Mouse (Mus musculus): ENCODE results near the gene Grip2.

Gene Grip2

DNA sequence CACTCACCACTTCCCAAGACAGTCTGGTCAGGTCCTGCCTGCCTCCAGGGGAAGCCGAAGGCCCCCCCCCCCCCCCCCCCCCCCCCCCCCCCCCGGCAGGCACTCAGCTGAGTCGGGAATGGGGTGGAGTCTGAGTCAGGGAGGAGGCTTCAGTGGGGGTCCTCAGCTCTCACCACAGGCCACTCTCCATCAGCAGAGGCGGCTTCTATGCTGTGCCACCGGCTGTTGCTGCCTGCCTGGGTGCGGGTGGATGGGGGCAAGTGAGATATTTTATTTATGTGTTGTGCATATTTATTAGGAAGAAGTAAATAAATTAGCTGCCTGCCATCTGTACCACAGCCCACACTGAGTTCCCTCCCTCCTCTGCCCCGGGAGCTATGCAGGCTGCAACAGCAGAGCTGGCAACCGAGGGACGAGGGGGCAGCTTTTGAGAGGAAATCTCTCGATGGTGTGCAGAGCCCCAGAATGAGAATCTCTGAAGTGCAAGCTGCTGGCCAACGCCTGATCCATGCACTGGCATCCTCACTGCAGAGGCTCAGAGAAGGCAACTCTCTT lies at the start of gene Grip2:
Gene Grip2 (minus strand): TSS at position 235 of the 555 bp plus-strand sequence.
- DNase-seq (ENCODE audit: low read depth, low spot score) = no peak

- no peak for DNase-seq (ENCODE audit: low read depth, low spot score)
Observed at GRCm38 (mm10) chr6:91872781-91873180, 45.7 kb upstream of the Grip2 start.

DNA sequence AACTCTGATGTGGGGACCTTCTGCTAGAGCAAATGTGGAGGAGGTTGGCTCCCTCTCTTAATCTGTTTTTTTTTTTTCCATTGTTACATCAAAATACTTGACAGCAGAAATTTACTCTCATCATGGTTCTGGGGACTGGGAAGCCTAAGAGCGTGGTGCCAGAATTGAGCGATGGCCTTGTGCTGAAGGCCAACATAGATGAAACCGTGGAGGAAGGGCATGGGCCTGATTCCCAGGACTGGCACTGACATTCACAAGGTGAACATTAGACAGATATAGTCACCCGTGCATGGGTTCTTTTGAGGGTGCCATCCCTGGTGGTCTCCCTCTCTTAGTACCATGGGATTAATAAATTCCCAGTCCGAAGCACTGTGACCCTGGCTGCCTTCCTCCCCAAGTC lies 41.0 kb upstream of the Grip2 start:
- DNase-seq (ENCODE audit: low read depth, low spot score) = no peak

DNA sequence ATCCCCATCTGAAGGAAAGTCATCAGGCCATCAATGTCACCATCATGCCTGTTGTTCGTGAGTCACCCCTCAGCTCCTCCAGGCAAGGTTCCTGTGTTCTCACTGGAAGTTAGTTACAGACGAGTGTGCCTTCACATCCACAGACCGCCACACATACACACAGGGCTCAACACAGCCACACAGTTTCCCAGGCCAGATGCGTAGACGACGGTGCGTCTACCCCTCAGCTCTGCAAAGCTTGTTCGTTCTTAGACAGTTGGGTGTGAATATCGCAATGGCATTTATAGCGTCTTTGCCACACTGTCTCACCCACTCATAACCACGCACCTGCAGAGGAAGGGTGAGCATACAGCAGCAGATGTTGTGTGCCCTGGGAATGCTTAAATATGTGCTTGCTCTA lies 38.6 kb upstream of the Grip2 start:
- DNase-seq (ENCODE audit: low read depth, low spot score) = no peak

DNA sequence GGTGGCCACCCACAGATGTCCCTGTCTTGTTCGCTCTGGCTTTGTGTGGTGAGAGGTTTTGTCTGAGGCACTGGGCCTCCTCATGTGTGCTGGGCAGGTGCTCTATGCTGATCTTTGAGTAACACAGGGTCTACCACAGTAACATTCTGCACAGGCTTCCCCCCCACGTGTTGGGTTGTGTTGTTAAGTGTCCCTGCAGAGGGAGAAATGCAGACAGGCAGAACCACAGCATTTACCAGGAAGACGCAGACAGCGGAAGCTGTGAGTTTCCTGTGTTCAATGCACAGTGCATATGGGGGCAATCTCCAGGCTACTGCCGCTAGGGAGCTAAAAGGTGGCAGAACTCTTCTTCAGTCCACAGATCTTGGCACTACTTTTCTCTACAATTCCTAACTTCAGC lies 37.5 kb upstream of the Grip2 start:
- DNase-seq (ENCODE audit: low read depth, low spot score) = no peak

DNA sequence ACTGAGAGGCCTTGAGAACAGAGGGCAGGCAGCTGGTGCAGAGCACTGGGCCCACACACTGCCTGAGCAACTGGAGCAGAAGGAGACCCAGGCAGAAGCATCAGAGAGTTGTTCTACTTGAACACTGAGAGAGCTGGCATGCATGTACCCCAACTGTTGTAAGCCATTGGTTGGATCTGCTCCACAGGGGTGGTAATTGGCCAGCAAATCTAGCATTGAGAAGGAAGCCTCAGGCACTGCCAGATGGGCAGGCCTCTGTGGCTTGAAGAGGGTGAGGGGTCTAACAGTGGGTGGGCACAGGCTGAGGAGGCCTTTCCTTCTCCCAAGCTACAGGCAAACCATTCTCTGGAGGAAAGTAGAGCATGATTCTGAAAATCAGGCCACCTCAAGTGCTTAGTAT lies 35.8 kb upstream of the Grip2 start:
- no peak for DNase-seq (ENCODE audit: low read depth, low spot score)

- no peak for DNase-seq (ENCODE audit: low read depth, low spot score)
Observed at GRCm38 (mm10) chr6:91858339-91858738, 31.3 kb upstream of the Grip2 start.

DNA sequence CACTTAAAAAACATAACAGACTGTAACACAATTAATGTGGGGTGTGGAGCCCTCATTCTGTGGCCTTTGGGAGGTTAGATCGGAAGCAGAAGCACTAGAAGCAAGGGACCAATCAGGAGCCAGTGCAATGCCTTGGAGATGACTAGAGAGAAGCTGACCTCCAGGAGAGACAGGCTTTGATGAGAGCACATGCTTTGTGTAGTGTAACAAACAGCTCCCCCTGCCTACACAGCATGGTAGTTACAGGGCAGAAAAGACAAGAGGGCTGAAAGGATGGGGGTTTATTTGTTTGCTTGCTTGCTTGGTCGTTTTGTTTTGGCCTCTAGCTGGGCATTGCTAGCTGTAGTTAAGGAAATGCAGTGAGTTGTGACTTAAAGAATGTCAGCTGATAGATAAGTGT lies 25.5 kb upstream of the Grip2 start:
- peak; percentile 67 for DNase-seq (ENCODE audit: low read depth, low spot score)

GRCm38 (mm10) chr6:91843628-91844153 lies 16.6 kb upstream of the Grip2 start:
- DNase-seq (ENCODE audit: low read depth, low spot score) = no peak

GRCm38 (mm10) chr6:91842897-91843627 lies 16.0 kb upstream of the Grip2 start:
- DNase-seq (ENCODE audit: low read depth, low spot score) = no peak

DNA sequence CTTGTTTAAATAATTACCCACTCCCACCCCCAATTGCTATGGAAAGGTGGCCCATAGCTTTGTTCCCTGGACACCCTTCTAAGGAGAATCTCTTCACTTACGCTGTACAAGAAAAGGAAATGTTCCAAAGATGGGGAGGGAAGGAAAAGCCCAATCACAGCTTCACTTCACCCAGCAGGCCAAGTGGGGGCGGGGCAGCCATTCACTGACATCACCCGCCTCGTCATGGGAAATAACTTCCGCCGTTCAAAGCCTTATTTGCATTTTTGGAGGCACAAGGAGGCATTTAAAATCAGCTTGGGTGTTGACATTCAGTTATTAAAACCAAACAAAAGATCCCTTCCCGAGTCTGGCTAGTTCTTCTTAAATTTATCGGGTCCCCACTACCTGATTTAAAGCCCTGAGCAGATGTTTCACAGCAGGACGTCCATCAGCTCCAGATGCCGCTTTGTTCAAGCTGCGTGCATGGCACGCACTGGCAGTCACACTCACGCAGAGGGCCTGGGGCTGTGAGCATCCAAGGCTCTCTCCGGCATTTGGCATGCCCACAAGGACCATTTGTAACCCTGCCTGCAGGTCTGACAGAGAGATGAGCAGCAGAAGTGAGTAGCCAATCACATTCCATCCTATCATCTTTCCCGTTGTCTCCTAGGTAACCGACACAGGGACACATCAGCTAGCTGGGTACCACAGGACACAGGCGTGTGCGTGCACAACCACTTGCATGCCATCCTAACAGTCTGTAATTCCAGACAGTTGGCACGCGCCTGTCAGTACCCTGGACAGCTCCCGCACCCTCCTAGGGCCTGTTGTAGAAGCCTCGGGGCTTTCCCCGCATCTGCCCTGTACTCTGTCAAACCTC lies 12.2 kb upstream of the Grip2 start:
- peak; percentile 88 for DNase-seq (ENCODE audit: low read depth, low spot score)

- DNase-seq (ENCODE audit: low read depth, low spot score) = peak; percentile 59
Observed at GRCm38 (mm10) chr6:91832863-91833440, 5.9 kb upstream of the Grip2 start.

- DNase-seq (ENCODE audit: low read depth, low spot score) = no peak
Observed at GRCm38 (mm10) chr6:91827926-91828325, 876 bp upstream of the Grip2 start.

- DNase-seq (ENCODE audit: low read depth, low spot score) = no peak
Observed at GRCm38 (mm10) chr6:91818271-91818670, 8.8 kb downstream of the Grip2 start.

- no peak for DNase-seq (ENCODE audit: low read depth, low spot score)
Observed at GRCm38 (mm10) chr6:91815976-91816375, 11.1 kb downstream of the Grip2 start.

- DNase-seq (ENCODE audit: low read depth, low spot score) = no peak
Observed at GRCm38 (mm10) chr6:91813611-91814010, 13.4 kb downstream of the Grip2 start.

DNA sequence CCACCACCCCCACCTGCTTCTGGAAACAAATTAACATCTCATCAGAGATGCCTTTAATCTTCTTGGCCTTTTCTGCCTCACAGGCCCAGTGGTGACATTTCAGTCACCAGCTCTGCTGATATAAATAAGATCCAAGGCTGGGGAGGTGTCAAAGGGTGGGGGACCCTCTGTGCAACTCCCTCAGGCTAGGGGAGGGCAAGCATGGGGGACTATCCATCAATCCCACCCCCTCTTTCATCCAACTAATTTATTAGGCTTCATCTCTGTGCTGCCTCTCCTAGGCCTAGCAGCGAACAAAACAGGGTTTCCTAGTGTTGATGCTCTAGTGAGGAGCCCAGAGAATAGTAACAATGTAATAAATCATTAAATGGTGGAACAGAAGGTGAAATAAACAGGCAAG lies 17.0 kb downstream of the Grip2 start:
- no peak for DNase-seq (ENCODE audit: low read depth, low spot score)

GRCm38 (mm10) chr6:91808022-91808421 lies 19.0 kb downstream of the Grip2 start:
- DNase-seq (ENCODE audit: low read depth, low spot score) = no peak

DNA sequence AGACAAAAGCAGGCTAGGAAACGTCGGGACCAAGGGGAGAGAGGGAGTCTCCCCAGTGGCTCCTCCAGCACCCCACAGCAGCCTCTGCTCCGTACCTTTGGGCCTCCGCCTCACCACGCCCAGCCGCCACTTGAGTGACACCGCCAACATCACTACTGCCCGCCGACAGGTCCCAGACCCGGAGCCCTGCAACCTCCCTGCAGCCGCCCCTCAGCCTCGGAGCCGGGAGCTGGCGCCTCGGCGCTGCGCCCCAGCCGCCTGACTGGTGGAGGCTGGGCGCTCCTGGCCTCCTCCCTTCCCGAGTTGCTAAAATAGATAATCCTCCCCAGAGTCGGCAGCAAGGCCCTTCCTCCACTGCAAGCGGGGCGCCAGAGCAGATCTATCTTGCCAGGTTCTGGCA lies 19.9 kb downstream of the Grip2 start:
- DNase-seq (ENCODE audit: low read depth, low spot score) = no peak

GRCm38 (mm10) chr6:91804177-91804576 lies 22.9 kb downstream of the Grip2 start:
- no peak for DNase-seq (ENCODE audit: low read depth, low spot score)

DNA sequence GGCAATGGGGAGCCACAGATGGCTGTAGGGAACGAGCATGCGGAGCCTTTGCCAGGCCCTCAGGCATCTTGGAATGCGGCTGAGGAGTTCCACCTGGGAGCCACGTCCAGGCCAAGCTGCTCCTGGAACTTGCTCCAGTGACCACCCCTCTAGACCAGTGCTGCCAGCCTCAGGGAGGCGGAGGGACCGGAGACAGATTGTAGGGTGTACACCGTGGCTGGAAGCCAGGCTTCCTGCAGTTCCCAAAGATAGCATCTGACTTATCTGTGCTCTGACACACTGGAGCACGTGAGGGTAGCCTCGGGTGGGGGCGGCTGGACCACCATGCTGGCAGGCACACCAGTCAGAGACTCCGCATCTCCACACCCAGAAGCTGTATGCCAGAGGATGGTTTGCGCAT lies 28.6 kb downstream of the Grip2 start:
- no peak for DNase-seq (ENCODE audit: low read depth, low spot score)

DNA sequence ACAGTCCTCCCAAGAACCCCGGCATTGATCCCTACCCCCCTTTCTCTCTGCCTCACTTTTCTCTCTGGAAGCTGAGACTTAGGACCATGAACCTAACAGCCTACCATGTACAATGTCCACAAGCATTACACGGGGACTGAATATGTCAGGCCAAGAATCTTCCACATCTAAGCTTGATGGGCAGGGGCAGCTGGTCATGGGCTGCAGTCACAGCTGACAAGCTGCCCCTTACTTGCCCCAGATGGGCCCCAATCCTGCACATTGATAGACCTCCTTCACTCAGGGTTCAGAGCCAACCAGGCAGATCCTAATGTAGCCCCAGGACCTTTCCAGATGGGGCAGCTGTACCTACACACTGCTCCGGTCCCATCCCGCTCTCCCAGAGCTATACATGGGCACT lies 30.3 kb downstream of the Grip2 start:
- DNase-seq (ENCODE audit: low read depth, low spot score) = no peak

Data from mesoderm, embryonic 11.5 days (tissue).